Mouse (Mus musculus) forebrain, embryonic 14.5 days (tissue): Measurements from ENCODE around the gene Rhebl1. TPM values are rescaled to one million over a fixed set of nuclear protein-coding genes. Genes with fewer than 3 reads are reported as not detected.

Experiments
- ATAC-seq: fragments of 200-750 bp; cut with Nextera tagmentation; 2 replicates; pipeline ENCODE4 v1.8.0; 2017; ENCODE audit warnings: mild to moderate bottlenecking, moderate library complexity
- DNase-seq: peaks from one replicate; pipeline ENCODE4 v3.0.0-alpha.2; 2015; ENCODE audit warnings: low spot score
- H3K27ac ChIP-seq: fragments of 300-500 bp; sonication (generic); 2 replicates; pipeline ENCODE4 v1.5.1; 2014; ENCODE audit warnings: low read depth, mild to moderate bottlenecking, control low read depth, low read length, moderate library complexity
- H3K27me3 ChIP-seq: fragments of 300-500 bp; sonication (generic); replicated peaks from 2 replicates; pipeline ENCODE4 v1.6.1; 2014; ENCODE audit warnings: low read length, control low read depth, mixed read lengths; ENCODE audit not compliant: control insufficient read depth, insufficient read depth
- H3K36me3 ChIP-seq: fragments of 300-500 bp; sonication (generic); 2 replicates; pipeline ENCODE4 v1.6.1; 2014; ENCODE audit warnings: low read length, control low read depth; ENCODE audit not compliant: control insufficient read depth, insufficient read depth
- H3K4me1 ChIP-seq: fragments of 300-500 bp; sonication (generic); 2 replicates; pipeline ENCODE4 v1.6.1; 2014; ENCODE audit warnings: antibody characterized with exemption, low read length, control low read depth; ENCODE audit not compliant: control insufficient read depth, insufficient read depth
- H3K4me2 ChIP-seq: fragments of 300-500 bp; sonication (generic); 2 replicates; pipeline ENCODE4 v1.6.1; 2014; ENCODE audit warnings: mild to moderate bottlenecking, control low read depth, low read length
- H3K4me3 ChIP-seq: fragments of 300-500 bp; sonication (generic); 2 replicates; pipeline ENCODE4 v1.5.1; 2014; ENCODE audit warnings: low read depth, low read length, control low read depth
- H3K9ac ChIP-seq: fragments of 300-500 bp; sonication (generic); 2 replicates; pipeline ENCODE4 v1.6.1; 2014; ENCODE audit warnings: mild to moderate bottlenecking, low read length, control low read depth, moderate library complexity
- H3K9me3 ChIP-seq: fragments of 300-500 bp; sonication (generic); replicated peaks from 2 replicates; pipeline ENCODE4 v1.6.1; 2016; ENCODE audit warnings: low read length, control low read depth, mixed read lengths; ENCODE audit not compliant: control insufficient read depth
- WGBS: fragments of 180-500 bp; shearing (Covaris S2); extraction: QIAGEN DNeasy Blood & Tissue Kit; methylation state at CpG from one replicate; pipeline ENCODE4 v1.1.7; 2014; 5-methylcytosine and 5-hydroxymethylcytosine counted together
- polyA plus RNA-seq: library from polyadenylated mRNA; unstranded; fragments of >200 nt; fragmentation: Nextera tagmentation; extraction: Ambion mirVana; gene quantifications from 2 replicates; pipeline ENCODE4 v1.2.1, GENCODE M21; 2014

The Rhebl1 gene
- polyA plus RNA-seq, 1 experiment from 2014 or later = 30.3 TPM

DNA sequence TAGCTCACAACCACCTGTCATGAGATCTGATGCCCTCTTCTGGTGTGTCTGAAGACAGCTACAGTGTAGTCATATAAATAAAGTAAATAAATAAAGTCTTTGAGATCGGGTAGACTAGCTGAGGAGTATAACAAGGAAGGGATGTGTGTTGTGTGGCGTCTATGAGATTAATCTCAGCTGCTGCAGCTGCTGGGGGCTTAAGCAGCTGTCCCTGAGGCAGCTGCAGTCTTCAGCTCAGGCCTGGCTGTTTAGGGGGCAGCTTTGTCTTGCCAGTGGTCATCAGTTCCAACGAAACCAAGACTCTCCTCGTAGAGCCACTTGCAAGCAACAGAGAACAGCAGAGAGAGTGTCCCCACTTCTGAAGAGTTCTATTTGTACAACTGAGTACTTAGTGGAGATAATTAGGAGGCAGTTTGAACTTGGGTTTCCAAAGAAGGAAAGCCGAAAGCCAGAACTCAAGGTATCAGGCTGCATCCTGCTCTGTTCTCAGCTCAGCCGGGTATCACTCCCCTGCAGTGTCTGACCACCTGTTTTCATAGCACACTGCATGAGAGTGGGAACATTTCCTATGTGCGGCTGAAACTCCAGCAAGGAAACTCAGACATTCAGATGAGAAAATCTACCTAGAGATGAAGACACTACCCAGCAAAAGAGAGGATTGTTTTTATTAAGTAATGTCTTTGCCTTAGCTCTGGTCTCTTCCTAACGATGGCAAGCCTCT, 7.5 kb downstream of the Rhebl1 start:
- DNase-seq (no peak), ATAC-seq (no peak)
- WGBS = 74% methylated on average over 8 of the region's 8 CpGs

GRCm38 (mm10) chr15:98884106-98884505, 10.2 kb downstream of the Rhebl1 start:
- H3K4me1 ChIP-seq = peaks cover 10% of the 10 kb centered on the region
- H3K36me3 ChIP-seq = no peaks in the 10 kb centered on the region
- no peaks in the 10 kb centered on the region for H3K27me3 ChIP-seq
- no peak overlapping the region for H3K4me2 ChIP-seq
- no peak overlapping the region for H3K9ac ChIP-seq
- ATAC-seq = no peak
- no peak for DNase-seq
- H3K27ac ChIP-seq = no peak overlapping the region
- no peak overlapping the region for H3K4me3 ChIP-seq
- H3K9me3 ChIP-seq = no peaks in the 10 kb centered on the region
- WGBS = 68% methylated on average over 1 of the region's 1 CpGs

More for the DNA sequence above, 7.5 kb downstream of the Rhebl1 start:
- H3K27me3 ChIP-seq = peaks cover 6% of the 10 kb centered on the region; the same call in 1 of the 2 replicates
- H3K36me3 ChIP-seq = no peaks in the 10 kb centered on the region
- H3K4me1 ChIP-seq = peaks cover under 1% of the 10 kb centered on the region; the same call in 1 of the 2 replicates
- no peak overlapping the region for H3K27ac ChIP-seq
- H3K9ac ChIP-seq = no peak overlapping the region
- no peak overlapping the region for H3K4me3 ChIP-seq
- H3K4me2 ChIP-seq = no peak overlapping the region
- H3K9me3 ChIP-seq = no peaks in the 10 kb centered on the region

DNA sequence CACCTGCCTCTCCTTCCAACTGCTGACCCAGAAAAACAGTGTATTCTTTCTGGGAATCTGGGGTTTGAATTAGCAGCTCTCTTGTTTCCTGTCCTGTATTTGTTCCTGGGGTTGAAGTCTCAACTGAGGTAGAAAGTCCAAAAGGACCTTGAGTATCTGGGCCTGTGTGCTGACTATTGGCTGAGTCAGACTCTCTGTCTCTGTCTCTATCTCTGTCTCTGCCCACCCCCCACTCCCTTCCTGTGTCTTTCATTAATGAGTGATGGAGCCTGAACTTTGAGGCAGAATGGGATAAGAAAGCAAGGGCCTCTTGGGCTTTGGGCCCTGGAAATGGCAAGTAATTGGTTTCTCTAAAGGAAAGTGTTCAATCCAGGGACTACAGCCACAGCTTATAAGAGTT, 10.7 kb downstream of the Rhebl1 start:
- Histone ChIP-seq H3K4me2 (no peak overlapping the region), H3K9ac (no peak overlapping the region), H3K4me3 (no peak overlapping the region), H3K27ac (no peak overlapping the region), H3K9me3 (no peaks in the 10 kb centered on the region), H3K4me1 (peaks cover 10% of the 10 kb centered on the region), H3K27me3 (no peaks in the 10 kb centered on the region), H3K36me3 (no peaks in the 10 kb centered on the region)
- ATAC-seq = no peak
- no peak for DNase-seq

- Histone ChIP-seq H3K27ac (no peak overlapping the region), H3K4me3 (peak overlapping the region; percentile 53), H3K4me2 (peak overlapping the region; percentile 81), H3K9ac (peak overlapping the region; percentile 17; the same call in 1 of the 2 replicates), H3K36me3 (peaks cover 11% of the 10 kb centered on the region; the same call in 1 of the 2 replicates), H3K9me3 (no peaks in the 10 kb centered on the region), H3K4me1 (peaks cover 10% of the 10 kb centered on the region), H3K27me3 (no peaks in the 10 kb centered on the region)
- no peak for DNase-seq
- under 1% methylated on average over 5 of the region's 5 CpGs for WGBS
- ATAC-seq = peak; percentile 56
Observed at GRCm38 (mm10) chr15:98881656-98882008, 12.7 kb downstream of the Rhebl1 start.

DNA sequence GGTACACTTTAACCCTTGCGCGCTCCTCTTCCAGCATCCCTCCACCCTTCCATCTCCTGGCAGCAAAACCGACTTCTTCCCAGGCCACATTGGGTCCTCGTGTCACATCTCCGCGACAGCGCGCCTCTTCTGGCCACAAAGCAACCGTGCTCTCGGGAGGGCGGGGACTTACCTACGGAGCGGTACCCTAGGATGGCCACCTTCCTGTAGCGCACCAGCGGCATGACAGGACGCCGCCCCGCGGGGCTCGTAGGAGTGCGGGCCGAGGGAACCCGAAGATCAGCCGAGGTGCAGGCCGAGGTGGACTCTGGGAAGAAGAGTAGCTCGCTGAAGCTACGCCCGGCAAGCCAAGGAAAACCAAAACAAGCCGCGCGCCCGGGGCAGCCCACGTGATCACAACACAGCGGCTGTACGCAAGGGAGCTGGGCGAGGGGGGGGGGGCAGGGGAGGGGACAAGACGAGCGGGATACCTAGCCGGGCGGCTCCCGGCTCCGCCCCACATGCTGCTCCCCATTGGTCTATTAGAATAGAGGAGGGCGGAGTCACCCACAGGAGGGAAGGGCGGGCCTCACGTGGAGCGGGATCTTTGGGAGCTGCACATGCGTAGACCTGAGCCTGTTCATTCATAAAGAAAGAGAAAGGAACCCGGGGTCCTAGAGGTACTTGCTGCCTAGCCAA, 13.2 kb downstream of the Rhebl1 start:
- peak; percentile 99 for DNase-seq
- Histone ChIP-seq H3K4me3 (peak overlapping the region; percentile 53), H3K27ac (peak overlapping the region; percentile 81), H3K9ac (peak overlapping the region; percentile 74), H3K4me2 (peak overlapping the region; percentile 81), H3K4me1 (peaks cover 10% of the 10 kb centered on the region), H3K9me3 (no peaks in the 10 kb centered on the region), H3K27me3 (no peaks in the 10 kb centered on the region), H3K36me3 (peaks cover 16% of the 10 kb centered on the region; the same call in 1 of the 2 replicates)
- ATAC-seq = peak; percentile 98
- under 1% methylated on average over 45 of the region's 48 CpGs for WGBS

GRCm38 (mm10) chr15:98877331-98877730, 17.0 kb downstream of the Rhebl1 start:
- WGBS = 16% methylated on average over 3 of the region's 3 CpGs
- Histone ChIP-seq H3K9ac (no peak overlapping the region), H3K9me3 (no peaks in the 10 kb centered on the region), H3K4me2 (no peak overlapping the region), H3K4me1 (peaks cover 13% of the 10 kb centered on the region), H3K4me3 (no peak overlapping the region), H3K36me3 (peaks cover 16% of the 10 kb centered on the region; the same call in 1 of the 2 replicates), H3K27ac (no peak overlapping the region), H3K27me3 (no peaks in the 10 kb centered on the region)
- DNase-seq = peak; percentile 89
- ATAC-seq = no peak

- 0 out of 2 replicates have a peak, but pooled peaks cover 6% of the 10 kb centered on the region for H3K36me3 ChIP-seq
- H3K9me3 ChIP-seq = no peaks in the 10 kb centered on the region
- DNase-seq (peak; percentile 98), ATAC-seq (peak; percentile 90)
- peak overlapping the region; percentile 99 for H3K9ac ChIP-seq
- H3K4me3 ChIP-seq = peak overlapping the region; percentile 99
- 1% methylated on average over 45 of the region's 51 CpGs for WGBS
- peaks cover 27% of the 10 kb centered on the region for H3K4me1 ChIP-seq
- H3K27ac ChIP-seq = peak overlapping the region; percentile 98
- no peaks in the 10 kb centered on the region for H3K27me3 ChIP-seq
- H3K4me2 ChIP-seq = peak overlapping the region; percentile 99
Observed at GRCm38 (mm10) chr15:98871916-98872888, 22.1 kb downstream of the Rhebl1 start.

DNA sequence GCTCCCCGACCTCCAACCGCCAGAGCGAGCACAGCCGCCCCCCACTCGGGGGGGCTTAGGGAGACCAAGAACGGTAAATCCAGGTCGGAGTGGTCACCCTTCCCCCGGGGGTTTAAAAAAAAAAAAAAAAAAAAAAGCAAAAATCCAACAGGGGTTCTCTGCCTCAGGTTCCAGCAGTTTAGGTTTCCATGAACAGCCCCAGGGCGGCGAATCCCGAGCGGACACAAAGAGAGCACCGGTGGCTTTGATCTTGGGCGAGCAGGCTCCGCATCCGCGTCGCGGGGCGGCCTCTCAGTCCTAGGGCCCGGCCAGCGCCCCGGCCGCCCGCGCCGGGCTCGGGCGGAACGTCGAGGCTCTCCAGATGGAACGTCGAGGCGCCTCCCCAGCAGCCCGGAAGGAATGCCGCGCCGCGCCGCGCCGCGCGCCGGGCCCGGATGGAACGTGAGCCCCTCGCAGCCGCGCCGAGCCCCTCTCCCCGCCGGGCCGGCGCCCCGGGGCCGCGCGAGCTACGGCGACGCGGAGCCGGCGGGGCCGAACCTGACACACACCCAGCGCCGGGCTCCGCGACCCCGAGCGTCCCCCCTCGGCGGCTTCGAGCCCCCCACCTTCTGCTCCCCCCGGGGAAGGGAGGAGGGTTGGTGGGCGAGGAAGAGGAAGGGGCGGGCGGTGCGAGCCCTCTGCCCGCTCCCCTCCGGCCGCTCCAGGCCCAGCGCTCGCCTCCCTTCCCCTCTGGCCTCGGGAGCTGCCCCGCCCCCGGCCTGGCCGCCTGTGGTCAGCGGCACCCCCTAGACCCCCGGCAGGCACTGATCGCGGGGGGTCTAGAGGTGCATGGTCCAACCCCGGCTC, 23.0 kb downstream of the Rhebl1 start, which contains the start of gene Kmt2d:
Gene Kmt2d, minus strand, starts transcription at position 135 of the 846 bp plus-strand sequence.
- H3K9ac ChIP-seq = peak within 1 kb of the TSS; percentile 99
- no peaks in the 10 kb centered on the region for H3K27me3 ChIP-seq
- H3K4me1 ChIP-seq = peaks cover 27% of the 10 kb centered on the region
- no peaks in the 10 kb centered on the region for H3K9me3 ChIP-seq
- DNase-seq = no peak
- peak within 1 kb of the TSS; percentile 98 for H3K27ac ChIP-seq
- H3K36me3 ChIP-seq = peaks cover 5% of the 10 kb centered on the region
- peak; percentile 43 for ATAC-seq
- WGBS = 0% methylated on average over 51 of the region's 94 CpGs
- peak within 1 kb of the TSS; percentile 99 for H3K4me3 ChIP-seq
- H3K4me2 ChIP-seq = peak within 1 kb of the TSS; percentile 99
